Mouse (Mus musculus) urinary bladder, postnatal 10 days (tissue): ENCODE data around the gene Clca3a1.

Source experiments
- DNase-seq: peaks from one replicate; pipeline ENCODE4 v3.0.0; 2022; ENCODE audit warnings: low spot score

The Clca3a1 gene

DNA sequence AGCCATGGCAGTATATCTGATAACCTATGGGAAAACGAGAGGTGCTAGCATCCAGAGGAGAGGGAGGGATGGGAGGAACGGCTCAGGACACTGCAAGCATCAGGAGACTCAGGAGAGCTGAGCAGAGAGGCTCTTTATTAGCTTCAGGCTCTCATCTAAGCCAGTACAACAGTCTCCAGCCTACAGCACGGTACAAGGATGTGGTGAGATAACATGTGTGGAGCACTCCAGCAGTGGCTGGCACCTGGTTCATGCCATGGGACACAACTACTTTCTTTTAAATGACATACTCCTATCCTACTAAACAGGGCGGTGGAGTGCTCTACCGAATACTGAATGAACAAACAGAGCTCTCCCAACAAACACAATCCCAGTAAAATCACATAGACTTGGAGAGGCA is 79.2 kb downstream of the Clca3a1 start:
- no peak for DNase-seq

- no peak for DNase-seq
These were observed 81.0 kb downstream of the Clca3a1 start for GRCm38 (mm10) chr3:144679701-144680159.
